Mouse (Mus musculus) brown adipose tissue, adult 24 weeks (tissue): ENCODE results near the gene Idnk. TPM values are rescaled to one million over a fixed set of nuclear protein-coding genes. Genes with fewer than 3 reads are reported as not detected.

Experiments used
- H3K27ac ChIP-seq: fragments of 200-500 bp; replicated peaks from 2 replicates; pipeline ENCODE4 v1.5.1; 2012; ENCODE audit warnings: low read depth, mild to moderate bottlenecking, low read length
- H3K4me1 ChIP-seq: fragments of 200-500 bp; 2 replicates; pipeline ENCODE4 v1.6.1; 2012; ENCODE audit warnings: low read length, mixed read lengths; ENCODE audit not compliant: control insufficient read depth, insufficient read depth, insufficient read length
- H3K4me3 ChIP-seq: fragments of 200-500 bp; 2 replicates; pipeline ENCODE4 v1.5.1; 2012; ENCODE audit warnings: low read depth, mild to moderate bottlenecking, low read length, moderate library complexity; ENCODE audit not compliant: insufficient read depth
- polyA plus RNA-seq: library from polyadenylated mRNA; stranded (reverse); fragments of >200 nt; gene quantifications from 2 replicates; pipeline ENCODE4 v1.2.4, GENCODE M21; 2012; ENCODE audit not compliant: missing spikeins, insufficient read depth, insufficient read length

Gene Idnk
- 35.6 and 46.5 TPM in 2 replicates for polyA plus RNA-seq

DNA sequence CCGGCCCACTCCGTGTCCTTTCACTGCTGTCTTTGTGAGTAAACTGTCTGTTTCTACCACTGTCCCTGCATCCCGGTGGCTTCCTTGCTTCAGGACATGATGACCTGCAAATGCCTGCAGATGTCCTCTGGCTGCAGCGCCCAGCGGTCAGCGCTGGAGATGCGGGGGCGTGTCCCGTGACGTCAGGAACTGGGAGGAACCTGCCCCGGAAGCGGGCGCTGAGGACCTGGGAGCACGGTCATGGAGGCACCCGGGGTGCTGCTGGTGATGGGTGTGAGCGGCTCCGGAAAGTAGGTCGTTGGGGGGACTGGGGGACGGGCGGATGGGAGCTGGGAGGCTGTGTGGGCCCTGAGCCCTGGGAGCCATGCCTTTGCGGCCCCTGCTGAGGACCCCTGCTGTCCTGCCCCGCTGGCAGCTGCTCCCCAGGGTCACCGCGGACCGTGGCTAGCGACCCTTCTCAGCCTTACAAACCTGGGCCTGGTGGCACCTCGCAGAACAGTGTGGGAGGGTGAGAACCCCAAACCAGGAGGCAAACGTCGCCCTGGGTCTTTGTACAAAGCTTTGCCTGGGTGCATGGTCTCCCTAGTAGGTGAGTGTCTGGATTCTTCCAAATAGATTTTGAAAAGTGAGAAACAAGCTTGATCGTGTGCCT, at the start of gene Idnk:
TSS of gene Idnk (plus strand) at position 203 of the 652 bp plus-strand sequence.
- peak within 1 kb of the TSS; percentile 91 for H3K4me3 ChIP-seq
- H3K27ac ChIP-seq, result peak within 1 kb of the TSS; percentile 54
- peaks cover 3% of the 10 kb centered on the region; the same call in 1 of the 2 replicates for H3K4me1 ChIP-seq

- H3K4me3 ChIP-seq, result no peak overlapping the region
- peaks cover 6% of the 10 kb centered on the region; the same call in 1 of the 2 replicates for H3K4me1 ChIP-seq
- no peak overlapping the region for H3K27ac ChIP-seq
These were observed 46.1 kb upstream of the Idnk start for GRCm38 (mm10) chr13:58111306-58111705.

- Histone ChIP-seq H3K4me3 (peak overlapping the region; percentile 58; the same call in 1 of the 2 replicates), H3K4me1 (peaks cover 6% of the 10 kb centered on the region; the same call in 1 of the 2 replicates), H3K27ac (no peak overlapping the region)
These were observed 45.3 kb upstream of the Idnk start for GRCm38 (mm10) chr13:58112191-58112590.

- peaks cover 6% of the 10 kb centered on the region; the same call in 1 of the 2 replicates for H3K4me1 ChIP-seq
- no peak overlapping the region for H3K27ac ChIP-seq
- peak overlapping the region; percentile 58 for H3K4me3 ChIP-seq
These were observed 44.8 kb upstream of the Idnk start for GRCm38 (mm10) chr13:58112601-58113041.

- Histone ChIP-seq H3K4me3 (peak within 1 kb of the TSS; percentile 58), H3K27ac (no peak within 1 kb of the TSS), H3K4me1 (peaks cover 6% of the 10 kb centered on the region; the same call in 1 of the 2 replicates)
These were observed 44.2 kb upstream of the Idnk start, which contains the start of gene Klhl3 for GRCm38 (mm10) chr13:58113061-58113900. Klhl3 (minus strand) TSS chr13:58113592.

- H3K4me3 ChIP-seq, result 0 out of 2 replicates have a peak overlapping the region, but pooled peaks have one; percentile 8
- H3K4me1 ChIP-seq, result peaks cover 6% of the 10 kb centered on the region; the same call in 1 of the 2 replicates
- no peak overlapping the region for H3K27ac ChIP-seq
These were observed 42.2 kb upstream of the Idnk start for GRCm38 (mm10) chr13:58115227-58115626.

DNA sequence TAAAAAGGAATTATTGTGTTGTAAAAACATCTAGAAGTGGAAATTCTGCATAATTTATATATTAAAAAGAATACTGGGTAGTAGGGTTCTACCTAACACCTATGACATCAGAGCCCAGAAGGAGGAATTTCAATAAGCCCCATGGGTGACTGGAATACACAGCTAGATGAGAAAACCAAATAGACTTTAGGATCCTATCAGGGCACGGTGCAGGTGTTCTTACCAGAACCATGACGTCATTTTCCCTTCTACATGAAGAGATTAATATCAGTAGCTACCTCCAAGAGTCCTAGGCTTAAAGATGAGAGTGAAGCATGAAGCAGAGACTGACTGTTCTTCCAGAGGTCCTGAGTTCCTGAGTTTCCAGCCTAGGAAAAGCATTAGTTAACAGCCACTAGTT, 40.6 kb upstream of the Idnk start:
- Histone ChIP-seq H3K27ac (no peak overlapping the region), H3K4me1 (peaks cover 6% of the 10 kb centered on the region; the same call in 1 of the 2 replicates), H3K4me3 (no peak overlapping the region)

GRCm38 (mm10) chr13:58117318-58118017, 40.0 kb upstream of the Idnk start:
- Histone ChIP-seq H3K27ac (no peak overlapping the region), H3K4me1 (peaks cover 7% of the 10 kb centered on the region; the same call in 1 of the 2 replicates), H3K4me3 (no peak overlapping the region)

- Histone ChIP-seq H3K4me1 (peaks cover 6% of the 10 kb centered on the region; the same call in 1 of the 2 replicates), H3K4me3 (no peak overlapping the region), H3K27ac (no peak overlapping the region)
These were observed 34.6 kb upstream of the Idnk start for GRCm38 (mm10) chr13:58122786-58123297.

GRCm38 (mm10) chr13:58123381-58123780, 34.1 kb upstream of the Idnk start:
- Histone ChIP-seq H3K4me1 (peaks cover 6% of the 10 kb centered on the region; the same call in 1 of the 2 replicates), H3K27ac (no peak overlapping the region), H3K4me3 (no peak overlapping the region)

GRCm38 (mm10) chr13:58124278-58124677, 33.2 kb upstream of the Idnk start:
- Histone ChIP-seq H3K4me3 (no peak overlapping the region), H3K4me1 (peaks cover 6% of the 10 kb centered on the region; the same call in 1 of the 2 replicates), H3K27ac (no peak overlapping the region)

DNA sequence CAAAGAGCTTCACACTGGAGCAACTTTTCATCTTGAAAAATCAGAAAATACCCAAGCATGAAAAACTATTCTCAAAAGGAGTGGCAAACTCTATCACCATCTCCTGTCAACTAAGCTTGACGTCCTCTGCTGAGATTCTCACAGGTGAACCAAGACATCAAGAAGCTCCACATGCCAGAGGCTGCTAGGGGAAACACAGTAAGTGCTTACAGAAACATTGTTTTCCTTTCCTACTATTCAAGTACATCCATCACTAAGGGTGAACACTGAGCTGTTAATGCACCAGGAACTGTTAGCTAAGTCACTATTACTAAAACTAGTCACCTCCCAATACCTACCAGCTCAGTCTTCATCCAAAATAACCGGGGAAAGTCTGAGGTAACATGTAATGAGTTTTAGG, 32.5 kb upstream of the Idnk start:
- Histone ChIP-seq H3K4me3 (no peak overlapping the region), H3K4me1 (peaks cover 6% of the 10 kb centered on the region; the same call in 1 of the 2 replicates), H3K27ac (no peak overlapping the region)

GRCm38 (mm10) chr13:58126126-58126525, 31.3 kb upstream of the Idnk start:
- Histone ChIP-seq H3K4me3 (no peak overlapping the region), H3K27ac (no peak overlapping the region), H3K4me1 (peaks cover 6% of the 10 kb centered on the region; the same call in 1 of the 2 replicates)
